Mouse (Mus musculus) E14TG2a.4 (cell line): Measurements from ENCODE around the gene Npm3.

Source experiments
- H3K27me3 ChIP-seq: 2 replicates; pipeline ENCODE4 v1.6.1; 2014; ENCODE audit warnings: low read length, control low read depth; ENCODE audit not compliant: insufficient read depth
- H3K36me3 ChIP-seq: 2 replicates; pipeline ENCODE4 v1.6.1; 2014; ENCODE audit warnings: low read length, control low read depth; ENCODE audit not compliant: insufficient read depth
- H3K4me1 ChIP-seq: replicated peaks from 2 replicates; pipeline ENCODE4 v1.6.1; 2014; ENCODE audit warnings: low read depth, low read length, control low read depth
- H3K4me3 ChIP-seq: replicated peaks from 2 replicates; pipeline ENCODE4 v1.5.1; 2014; ENCODE audit warnings: mild to moderate bottlenecking, low read length
- H3K9me3 ChIP-seq: 2 replicates; pipeline ENCODE4 v1.6.1; 2014; ENCODE audit warnings: low read length, control low read depth
- CTCF ChIP-seq: conservative IDR thresholded peaks from 2 replicates; pipeline ENCODE4 v1.5.1; 2014; ENCODE audit warnings: low read length
- NANOG ChIP-seq: IDR thresholded peaks from 2 replicates; pipeline ENCODE4 v1.6.1; 2014; ENCODE audit warnings: borderline replicate concordance, low read length, mixed read lengths
- POU5F1 ChIP-seq: IDR thresholded peaks from 2 replicates; pipeline ENCODE4 v1.6.1; 2014; ENCODE audit warnings: low read length, borderline replicate concordance

The Npm3 gene

GRCm38 (mm10) chr19:45788337-45788736, 38.9 kb upstream of the Npm3 start:
- Histone ChIP-seq H3K27me3 (no peaks in the 10 kb centered on the region), H3K9me3 (no peaks in the 10 kb centered on the region), H3K4me1 (peaks cover 70% of the 10 kb centered on the region), H3K4me3 (no peak overlapping the region), H3K36me3 (0 out of 2 replicates have a peak, but pooled peaks cover 3% of the 10 kb centered on the region)
- TF ChIP-seq POU5F1: no peak

- no peaks in the 10 kb centered on the region for H3K9me3 ChIP-seq
- no peaks in the 10 kb centered on the region for H3K36me3 ChIP-seq
- peaks cover 61% of the 10 kb centered on the region for H3K4me1 ChIP-seq
- no peak overlapping the region for H3K4me3 ChIP-seq
- no peaks in the 10 kb centered on the region for H3K27me3 ChIP-seq
- TF ChIP-seq CTCF: no peak
Measured at GRCm38 (mm10) chr19:45787450-45787849, 38.1 kb upstream of the Npm3 start.

GRCm38 (mm10) chr19:45785470-45785869, 36.1 kb upstream of the Npm3 start:
- TF ChIP-seq POU5F1 (no peak), CTCF (no peak), NANOG (no peak)
- no peaks in the 10 kb centered on the region for H3K27me3 ChIP-seq
- H3K4me3 ChIP-seq: no peak overlapping the region
- peaks cover 59% of the 10 kb centered on the region for H3K4me1 ChIP-seq
- H3K9me3 ChIP-seq: no peaks in the 10 kb centered on the region
- H3K36me3 ChIP-seq: peaks cover 12% of the 10 kb centered on the region

- peak overlapping the region; percentile 98 for H3K4me3 ChIP-seq
- H3K27me3 ChIP-seq: no peaks in the 10 kb centered on the region
- TF ChIP-seq NANOG: no peak
- TF ChIP-seq POU5F1: no peak
- no peak for TF ChIP-seq CTCF
- H3K9me3 ChIP-seq: no peaks in the 10 kb centered on the region
- H3K36me3 ChIP-seq: peaks cover 26% of the 10 kb centered on the region
- H3K4me1 ChIP-seq: peaks cover 62% of the 10 kb centered on the region
Measured at GRCm38 (mm10) chr19:45783933-45784576, 34.7 kb upstream of the Npm3 start.

- no peaks in the 10 kb centered on the region for H3K27me3 ChIP-seq
- no peak for TF ChIP-seq CTCF
- H3K36me3 ChIP-seq: peaks cover 33% of the 10 kb centered on the region
- no peaks in the 10 kb centered on the region for H3K9me3 ChIP-seq
- peaks cover 62% of the 10 kb centered on the region for H3K4me1 ChIP-seq
- H3K4me3 ChIP-seq: peak within 1 kb of the TSS; percentile 98
Measured at GRCm38 (mm10) chr19:45783181-45783932, 34.0 kb upstream of the Npm3 start, which contains the start of gene Mgea5. TSS of gene Mgea5 (minus strand) at chr19:45783837.

- Histone ChIP-seq H3K4me1 (peaks cover 60% of the 10 kb centered on the region), H3K36me3 (peaks cover 42% of the 10 kb centered on the region), H3K9me3 (no peaks in the 10 kb centered on the region), H3K27me3 (no peaks in the 10 kb centered on the region), H3K4me3 (peak overlapping the region; percentile 98)
- TF ChIP-seq CTCF: no peak
- TF ChIP-seq POU5F1: no peak
- no peak for TF ChIP-seq NANOG
Measured at GRCm38 (mm10) chr19:45782315-45783001, 33.1 kb upstream of the Npm3 start.

- H3K4me3 ChIP-seq: peak overlapping the region; percentile 98
- H3K9me3 ChIP-seq: no peaks in the 10 kb centered on the region
- H3K4me1 ChIP-seq: peaks cover 52% of the 10 kb centered on the region
- H3K27me3 ChIP-seq: no peaks in the 10 kb centered on the region
- H3K36me3 ChIP-seq: peaks cover 50% of the 10 kb centered on the region
- TF ChIP-seq CTCF: no peak
- TF ChIP-seq POU5F1: no peak
- no peak for TF ChIP-seq NANOG
Measured at GRCm38 (mm10) chr19:45781676-45782075, 32.3 kb upstream of the Npm3 start.

- TF ChIP-seq NANOG: no peak
- TF ChIP-seq CTCF: no peak
- TF ChIP-seq POU5F1: no peak
- H3K4me3 ChIP-seq: 0 out of 2 replicates have a peak overlapping the region, but pooled peaks have one; percentile 98
- H3K27me3 ChIP-seq: no peaks in the 10 kb centered on the region
- peaks cover 62% of the 10 kb centered on the region for H3K36me3 ChIP-seq
- no peaks in the 10 kb centered on the region for H3K9me3 ChIP-seq
- H3K4me1 ChIP-seq: peaks cover 46% of the 10 kb centered on the region
Measured at GRCm38 (mm10) chr19:45780350-45780915, 31.0 kb upstream of the Npm3 start.
